Mouse (Mus musculus) neutrophil, adult 5-6 weeks (primary cell): ENCODE results near the gene Gm3409. TPM values are rescaled to one million over a fixed set of nuclear protein-coding genes. Genes with fewer than 3 reads are reported as not detected.
"Not testable (repeated sequence)": the region's sequence is repeated elsewhere in the genome, so short reads cannot be mapped to it uniquely, and the experiment has no call there.

Source experiments
- ATAC-seq: fragments of 151-379, 151-347 bp; 2 replicates; pipeline ENCODE4 v1.8.0; 2017; ENCODE audit warnings: mild to moderate bottlenecking, moderate TSS enrichment; ENCODE audit not compliant: insufficient number of reproducible peaks, poor library complexity, low FRiP score, severe bottlenecking; ENCODE audit errors: extremely low read depth
- total RNA-seq: library from RNA; stranded (forward); fragments of 200-1000 nt; gene quantifications from 2 replicates; pipeline ENCODE4 v1.2.3, GENCODE M21; 2017

The Gm3409 gene
- not detected in 2 replicates for total RNA-seq

DNA sequence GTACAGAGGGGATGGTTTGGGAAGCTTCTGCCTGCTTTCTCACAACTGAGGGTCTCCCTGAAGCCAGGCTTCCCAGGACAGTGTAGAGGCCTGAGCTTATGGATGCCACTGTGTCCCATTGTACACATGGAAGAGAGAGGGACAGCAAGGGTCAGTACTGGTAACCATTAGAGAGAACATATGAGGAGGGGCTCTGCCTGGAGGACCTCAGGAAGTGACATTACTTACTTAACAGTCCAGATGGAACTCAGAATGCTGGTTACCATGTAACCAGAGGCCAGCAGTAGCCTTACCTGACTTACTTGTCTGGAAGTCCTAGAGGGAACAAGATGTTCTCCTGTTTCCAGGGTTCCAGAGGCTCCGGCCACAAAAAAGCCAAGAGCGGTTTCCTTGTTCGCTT lies at the start of gene Gm3409:
Gene Gm3409 (plus strand): TSS at position 301 of the 400 bp plus-strand sequence.
- not testable (repeated sequence) for ATAC-seq

DNA sequence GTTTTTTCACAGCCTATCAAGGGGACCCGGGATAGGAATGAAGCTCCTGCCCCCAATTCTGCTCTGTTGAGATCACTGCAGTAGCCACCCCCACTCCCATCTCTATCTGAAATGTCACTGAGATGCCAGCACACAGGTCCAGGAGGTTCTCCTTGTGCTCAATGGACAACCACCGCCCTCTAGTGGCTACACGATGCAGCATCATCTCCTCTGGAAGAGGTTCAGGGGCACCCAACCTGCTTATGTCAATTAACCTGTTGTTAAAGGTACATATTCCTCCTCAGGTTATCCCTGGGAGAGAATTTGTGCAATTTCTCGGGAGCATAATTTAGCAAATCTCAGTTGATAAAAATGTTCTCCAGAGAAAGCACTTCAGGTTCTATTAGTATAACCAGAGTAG lies 48.5 kb upstream of the Gm3409 start:
- not testable (repeated sequence) for ATAC-seq

DNA sequence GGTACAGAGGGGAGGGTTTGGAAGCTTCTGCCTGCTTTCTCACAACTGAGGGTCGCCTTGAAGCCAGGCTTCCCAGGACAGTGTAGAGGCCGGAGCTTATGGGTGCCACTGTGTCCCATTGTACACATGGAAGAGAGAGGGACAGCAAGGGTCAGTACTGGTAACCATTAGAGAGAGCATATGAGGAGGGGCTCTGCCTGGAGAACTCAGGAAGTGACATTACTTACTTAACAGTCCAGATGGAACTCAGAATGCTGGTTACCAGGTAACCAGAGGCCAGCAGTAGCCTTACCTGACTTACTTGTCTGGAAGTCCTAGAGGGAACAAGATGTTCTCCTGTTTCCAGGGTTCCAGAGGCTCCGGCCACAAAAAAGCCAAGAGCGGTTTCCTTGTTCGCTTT lies 46.4 kb upstream of the Gm3409 start, which contains the start of gene Gm6370:
Gene Gm6370 (plus strand): TSS at position 301 of the 400 bp plus-strand sequence.
- not testable (repeated sequence) for ATAC-seq

DNA sequence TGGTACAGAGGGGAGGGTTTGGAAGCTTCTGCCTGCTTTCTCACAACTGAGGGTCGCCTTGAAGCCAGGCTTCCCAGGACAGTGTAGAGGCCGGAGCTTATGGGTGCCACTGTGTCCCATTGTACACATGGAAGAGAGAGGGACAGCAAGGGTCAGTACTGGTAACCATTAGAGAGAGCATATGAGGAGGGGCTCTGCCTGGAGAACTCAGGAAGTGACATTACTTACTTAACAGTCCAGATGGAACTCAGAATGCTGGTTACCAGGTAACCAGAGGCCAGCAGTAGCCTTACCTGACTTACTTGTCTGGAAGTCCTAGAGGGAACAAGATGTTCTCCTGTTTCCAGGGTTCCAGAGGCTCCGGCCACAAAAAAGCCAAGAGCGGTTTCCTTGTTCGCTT lies 35.3 kb upstream of the Gm3409 start, which contains the start of gene 4930449I24Rik:
Gene 4930449I24Rik (plus strand): TSS at position 301 of the 400 bp plus-strand sequence.
- ATAC-seq = not testable (repeated sequence)

DNA sequence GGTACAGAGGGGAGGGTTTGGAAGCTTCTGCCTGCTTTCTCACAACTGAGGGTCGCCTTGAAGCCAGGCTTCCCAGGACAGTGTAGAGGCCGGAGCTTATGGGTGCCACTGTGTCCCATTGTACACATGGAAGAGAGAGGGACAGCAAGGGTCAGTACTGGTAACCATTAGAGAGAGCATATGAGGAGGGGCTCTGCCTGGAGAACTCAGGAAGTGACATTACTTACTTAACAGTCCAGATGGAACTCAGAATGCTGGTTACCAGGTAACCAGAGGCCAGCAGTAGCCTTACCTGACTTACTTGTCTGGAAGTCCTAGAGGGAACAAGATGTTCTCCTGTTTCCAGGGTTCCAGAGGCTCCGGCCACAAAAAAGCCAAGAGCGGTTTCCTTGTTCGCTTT lies 23.6 kb upstream of the Gm3409 start, which contains the start of gene Gm3402:
Gene Gm3402 (plus strand): TSS at position 301 of the 400 bp plus-strand sequence.
- ATAC-seq = not testable (repeated sequence)

DNA sequence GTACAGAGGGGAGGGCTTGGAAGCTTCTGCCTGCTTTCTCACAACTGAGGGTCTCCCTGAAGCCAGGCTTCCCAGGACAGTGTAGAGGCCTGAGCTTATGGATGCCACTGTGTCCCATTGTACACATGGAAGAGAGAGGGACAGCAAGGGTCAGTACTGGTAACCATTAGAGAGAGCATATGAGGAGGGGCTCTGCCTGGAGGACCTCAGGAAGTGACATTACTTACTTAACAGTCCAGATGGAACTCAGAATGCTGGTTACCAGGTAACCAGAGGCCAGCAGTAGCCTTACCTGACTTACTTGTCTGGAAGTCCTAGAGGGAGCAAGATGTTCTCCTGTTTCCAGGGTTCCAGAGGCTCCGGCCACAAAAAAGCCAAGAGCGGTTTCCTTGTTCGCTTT lies 11.9 kb upstream of the Gm3409 start, which contains the start of gene Gm3404:
Gene Gm3404 (plus strand): TSS at position 301 of the 400 bp plus-strand sequence.
- ATAC-seq = not testable (repeated sequence)

DNA sequence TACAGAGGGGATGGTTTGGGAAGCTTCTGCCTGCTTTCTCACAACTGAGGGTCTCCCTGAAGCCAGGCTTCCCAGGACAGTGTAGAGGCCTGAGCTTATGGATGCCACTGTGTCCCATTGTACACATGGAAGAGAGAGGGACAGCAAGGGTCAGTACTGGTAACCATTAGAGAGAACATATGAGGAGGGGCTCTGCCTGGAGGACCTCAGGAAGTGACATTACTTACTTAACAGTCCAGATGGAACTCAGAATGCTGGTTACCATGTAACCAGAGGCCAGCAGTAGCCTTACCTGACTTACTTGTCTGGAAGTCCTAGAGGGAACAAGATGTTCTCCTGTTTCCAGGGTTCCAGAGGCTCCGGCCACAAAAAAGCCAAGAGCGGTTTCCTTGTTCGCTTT lies 18.4 kb downstream of the Gm3409 start, which contains the start of gene Gm3415:
Gene Gm3415 (plus strand): TSS at position 301 of the 400 bp plus-strand sequence.
- not testable (repeated sequence) for ATAC-seq

DNA sequence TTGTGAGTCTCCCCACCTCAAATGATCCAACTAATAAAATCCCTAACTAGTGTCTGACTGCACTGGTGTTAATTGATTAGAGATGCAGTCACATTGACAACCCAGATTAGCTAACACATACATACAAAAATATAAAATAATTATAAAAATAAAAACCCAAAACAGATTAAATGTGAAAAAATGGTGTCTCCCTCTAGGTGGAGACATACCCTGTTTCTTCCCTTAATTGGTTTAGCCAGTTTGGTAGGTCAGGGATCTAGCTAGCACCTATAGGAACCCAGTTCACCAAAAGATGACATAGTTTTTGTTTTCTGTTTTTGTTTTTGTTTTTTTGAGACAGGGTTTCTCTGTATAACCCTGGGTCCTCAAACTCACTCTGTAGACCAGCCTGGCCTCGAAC lies 26.8 kb downstream of the Gm3409 start:
- ATAC-seq = no peak

DNA sequence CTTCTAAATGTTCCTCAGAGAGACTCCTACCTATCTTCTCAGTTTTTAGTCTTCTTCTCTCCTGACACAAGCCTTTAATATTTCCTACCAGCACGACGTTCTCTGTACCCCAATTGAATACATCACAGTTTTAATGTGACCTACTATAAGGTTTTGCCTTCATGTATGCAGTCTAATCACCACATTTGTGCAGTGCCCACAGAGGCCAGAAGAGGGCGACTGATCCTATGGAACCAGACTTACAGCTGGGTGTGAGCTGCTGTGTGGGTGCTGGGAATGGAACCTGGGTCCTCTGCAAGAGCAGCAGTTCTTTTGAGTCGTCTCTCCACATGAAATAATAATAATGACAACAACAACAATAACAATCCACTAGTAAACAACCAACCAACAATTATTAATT lies 29.6 kb downstream of the Gm3409 start:
- ATAC-seq = no peak

DNA sequence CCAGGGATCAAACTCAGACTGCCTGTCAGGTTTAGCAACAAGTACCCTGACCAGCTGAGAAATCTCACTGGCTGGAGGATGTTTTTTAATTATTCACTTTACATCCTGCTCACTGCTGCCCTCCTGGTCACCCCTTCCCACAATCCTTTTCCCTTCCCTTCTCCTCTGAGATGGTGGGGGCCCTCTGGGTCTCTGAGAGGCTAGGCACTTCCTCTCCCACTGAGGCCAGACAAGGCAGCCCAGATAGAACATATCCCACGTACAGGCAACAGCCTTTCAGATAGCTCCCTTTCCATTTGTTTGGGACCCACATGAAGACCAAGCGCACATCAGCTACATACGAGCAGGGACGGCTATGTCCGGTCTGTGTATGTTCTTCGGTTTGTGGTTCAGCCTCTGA lies 32.7 kb downstream of the Gm3409 start:
- not testable (repeated sequence) for ATAC-seq

DNA sequence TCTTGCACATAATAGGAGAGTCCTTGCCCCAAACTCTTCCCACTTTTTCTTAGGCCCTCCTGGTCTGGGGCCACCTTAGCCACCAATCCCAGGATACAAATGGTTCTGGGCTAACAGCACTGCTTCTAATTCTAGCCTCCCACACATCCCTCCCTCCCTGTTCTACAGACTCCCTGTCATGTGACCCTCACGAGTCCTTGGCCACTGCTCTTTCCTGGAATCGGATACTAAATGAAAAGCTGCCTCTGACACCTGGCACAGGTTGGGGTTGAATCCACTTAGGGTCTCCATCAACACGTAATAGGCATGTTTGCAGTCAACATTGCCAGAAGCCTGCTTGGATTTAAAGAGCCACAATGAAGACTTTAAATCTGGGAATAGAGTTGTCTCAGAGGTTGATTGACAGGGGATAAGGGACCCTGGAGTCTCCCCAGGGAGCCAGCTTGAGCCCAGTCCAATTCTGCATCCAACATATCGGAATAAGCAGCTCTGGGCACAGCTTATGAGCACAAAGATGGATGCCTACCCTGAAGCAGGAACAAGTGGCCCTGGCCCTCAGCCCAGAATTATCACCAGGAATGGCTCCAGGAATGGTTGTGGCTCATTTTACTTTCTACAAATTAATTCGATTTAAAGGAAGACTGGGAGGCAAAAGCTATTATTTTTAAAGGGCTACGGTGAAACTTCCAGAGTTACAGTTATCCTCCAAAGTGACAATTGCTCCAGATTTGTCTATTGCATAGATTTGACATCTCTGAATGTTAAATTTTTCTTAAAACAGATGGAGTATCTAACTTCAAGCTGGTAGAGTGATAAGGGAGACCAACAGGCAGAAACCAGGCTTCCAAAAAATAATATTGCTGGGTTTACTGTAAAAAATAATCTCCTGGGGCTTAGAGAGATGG lies 34.6 kb downstream of the Gm3409 start:
- ATAC-seq = not testable (repeated sequence)

DNA sequence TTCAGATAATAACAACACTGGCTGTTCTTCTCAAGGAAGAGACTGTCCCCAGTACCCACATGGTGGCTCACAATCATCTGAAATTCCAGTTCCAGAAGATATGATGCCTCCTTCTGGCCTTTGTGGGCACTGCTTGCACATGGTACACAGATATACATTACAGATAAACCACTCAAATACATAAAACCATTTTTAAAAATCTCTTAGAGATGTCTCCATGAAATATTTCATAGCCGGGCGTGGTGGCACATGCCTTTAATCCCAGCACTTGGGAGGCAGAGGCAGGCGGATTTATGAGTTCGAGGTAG lies 35.2 kb downstream of the Gm3409 start:
- ATAC-seq = not testable (repeated sequence)

DNA sequence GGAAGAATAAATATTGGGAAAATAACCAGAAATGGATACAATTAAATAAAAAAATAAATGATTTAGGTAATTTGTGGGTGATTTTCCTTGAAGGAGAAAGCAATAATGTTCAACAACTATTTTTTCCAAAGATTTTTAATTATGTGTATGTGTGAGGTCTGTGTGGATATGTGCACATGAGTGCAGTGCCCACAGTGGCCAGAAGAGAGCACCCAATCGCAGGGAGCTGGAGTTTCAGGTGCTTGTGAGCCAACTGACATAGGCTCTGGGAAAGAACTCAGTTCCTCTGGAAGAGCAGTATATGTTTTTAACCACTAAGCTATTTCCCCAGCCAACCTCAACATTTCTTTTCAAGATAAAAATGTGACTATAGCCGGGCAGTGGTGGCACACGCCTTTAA lies 39.2 kb downstream of the Gm3409 start:
- no peak for ATAC-seq

DNA sequence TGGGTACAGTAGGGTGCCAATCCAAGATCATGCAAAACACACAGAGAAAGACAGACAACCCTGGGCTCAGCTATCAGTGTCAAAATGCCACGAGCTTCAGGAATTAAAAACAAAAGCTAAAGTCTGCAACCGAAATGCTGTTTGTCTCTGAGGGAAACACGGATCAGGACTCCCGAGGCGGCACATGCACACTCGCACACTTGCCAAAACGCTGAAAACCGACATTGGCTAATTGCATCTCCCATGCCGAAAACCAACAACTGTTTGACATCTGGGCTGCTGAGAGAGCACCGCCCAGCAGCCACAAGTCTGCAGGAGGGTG lies 46.7 kb downstream of the Gm3409 start:
- no peak for ATAC-seq

DNA sequence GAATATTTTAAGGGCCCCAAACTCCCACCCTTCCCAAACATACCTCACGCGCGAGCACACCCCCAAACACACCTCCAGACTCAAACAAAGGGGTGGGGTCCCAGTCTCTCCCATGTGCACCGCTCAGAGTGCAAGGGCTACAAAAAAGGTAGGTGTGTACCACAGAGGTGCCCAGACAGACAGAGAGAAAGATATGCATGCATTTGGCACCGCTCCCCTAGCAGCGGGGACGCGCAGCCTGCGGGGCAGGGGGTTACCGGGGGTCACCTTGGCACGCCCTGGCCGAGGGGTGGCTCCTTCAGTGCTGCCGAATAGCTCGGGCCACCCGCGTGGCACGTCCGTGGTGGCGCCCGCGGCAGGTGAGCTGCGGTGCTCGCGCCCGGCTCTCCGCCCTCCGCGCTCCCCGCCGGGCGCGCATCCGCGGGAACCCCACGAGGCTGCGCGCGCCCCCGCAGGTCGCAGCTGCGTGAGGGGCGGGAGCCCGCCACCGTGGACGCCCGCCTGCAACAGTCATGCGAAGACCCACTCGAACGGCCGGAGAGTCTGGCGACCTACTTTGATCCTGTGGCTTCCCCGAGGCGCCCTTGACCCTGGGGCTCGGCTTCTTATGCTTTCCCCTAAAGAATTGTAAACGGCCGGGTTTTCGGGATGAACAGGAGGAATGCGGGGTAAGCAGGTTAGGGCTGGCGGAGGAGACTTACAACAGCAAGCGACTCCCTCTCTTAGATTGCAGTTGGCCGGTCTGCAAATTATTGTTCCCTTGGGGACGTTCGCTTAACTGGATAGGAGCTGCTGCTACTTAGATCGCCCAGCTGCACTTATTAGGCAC lies 47.2 kb downstream of the Gm3409 start, which contains the start of gene Gpr12:
Gene Gpr12 (minus strand): TSS at position 762 of the 829 bp plus-strand sequence.
- ATAC-seq = no peak

DNA sequence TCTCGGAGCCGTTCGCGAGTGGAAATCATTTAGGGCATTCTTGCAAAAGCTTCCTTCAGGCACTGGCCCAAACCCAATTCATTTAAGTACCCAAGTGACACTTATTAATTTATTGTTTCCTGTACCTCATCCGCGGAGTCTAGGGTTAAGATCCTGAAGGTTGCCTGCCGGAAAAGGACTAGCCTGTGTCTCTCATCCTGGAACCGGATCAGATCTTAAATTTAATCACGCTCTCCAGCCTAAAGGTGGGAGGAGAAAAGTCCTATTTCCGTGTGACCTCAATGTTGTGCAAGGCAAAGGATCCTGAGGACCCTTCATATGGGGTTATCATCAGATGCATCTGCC lies 47.8 kb downstream of the Gm3409 start:
- no peak for ATAC-seq

DNA sequence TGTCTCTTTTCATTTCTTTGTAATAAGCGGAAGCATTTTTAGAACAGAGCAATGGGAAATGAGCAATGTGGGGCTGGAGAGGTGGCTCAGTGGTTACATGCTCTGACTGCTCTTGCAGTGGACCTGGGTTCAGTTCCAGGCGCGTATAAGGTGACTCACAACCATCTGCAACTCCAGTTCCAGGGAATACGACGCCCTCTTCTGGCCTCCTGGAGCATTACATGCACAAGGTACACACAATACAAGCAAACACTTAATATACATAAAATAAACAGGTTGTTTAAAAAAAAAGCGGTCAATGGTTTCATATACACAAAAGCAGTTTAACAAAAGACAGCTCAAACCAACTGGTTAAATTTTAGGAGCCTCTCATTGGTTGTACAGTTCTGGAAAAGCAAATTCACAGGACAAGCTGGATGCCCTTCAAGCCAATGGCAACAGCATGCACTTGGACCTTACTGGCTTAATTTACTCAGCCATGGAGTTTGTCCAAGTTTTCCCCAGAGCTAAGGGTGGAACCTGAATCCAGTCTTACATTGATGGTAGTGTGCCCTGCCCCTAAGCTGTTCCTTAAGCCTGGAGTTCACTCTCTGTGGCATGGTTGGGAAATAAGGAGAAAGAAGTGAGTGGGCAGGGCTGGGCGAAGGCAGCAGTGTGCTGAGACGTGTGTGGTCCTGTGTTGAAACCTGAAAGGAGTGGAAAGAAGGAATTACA lies 49.1 kb downstream of the Gm3409 start:
- no peak for ATAC-seq
